Mouse (Mus musculus): ENCODE data around the gene Tead2. TPM values are rescaled to one million over a fixed set of nuclear protein-coding genes. Genes with fewer than 3 reads are reported as not detected.
"Not testable (repeated sequence)": the region's sequence is repeated elsewhere in the genome, so short reads cannot be mapped to it uniquely, and the experiment has no call there.

The Tead2 gene
- 1 to 10 TPM; 1.5 to 2.8 TPM for polyA plus RNA-seq (2017; shearing (Covaris generic))

DNA sequence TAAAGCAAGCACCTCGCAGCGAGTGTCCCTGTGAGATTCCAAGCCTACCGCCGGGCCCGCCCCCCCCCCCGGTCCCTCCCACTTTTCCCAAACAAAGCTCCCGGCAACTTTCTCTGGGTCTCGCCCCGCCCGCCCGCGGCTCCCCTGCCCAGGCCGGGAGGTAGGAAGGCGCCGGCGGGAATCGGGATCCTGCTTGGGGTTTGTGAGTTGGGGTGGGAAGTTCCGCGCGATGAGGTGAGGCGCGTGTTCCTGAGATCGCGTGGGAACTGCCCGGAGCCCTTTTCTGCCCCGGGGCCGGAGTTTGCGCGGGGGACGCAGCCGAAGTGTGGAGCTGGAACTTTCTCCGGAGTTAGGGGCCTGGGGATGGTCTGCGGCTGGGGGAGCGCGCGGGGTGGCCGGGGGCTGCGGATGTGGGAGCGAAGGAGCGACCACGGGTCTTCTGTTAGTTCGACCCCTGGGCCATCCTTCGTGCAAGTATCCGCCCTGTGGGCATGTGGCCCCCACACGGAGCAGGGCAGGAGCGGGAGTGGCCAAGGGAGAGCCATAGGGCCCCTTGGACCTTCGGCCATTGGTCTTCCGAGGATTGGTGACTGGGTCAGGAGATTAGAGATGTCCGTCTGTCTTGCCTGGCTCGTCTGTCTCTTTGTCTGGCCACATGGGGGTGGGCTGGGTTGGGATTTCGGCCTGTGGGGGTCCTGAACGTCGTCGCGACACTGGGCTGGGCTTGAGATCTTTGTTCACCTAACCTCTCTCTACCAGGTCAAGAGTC is at the start of gene Tead2:
Gene Tead2 (plus strand): TSS at position 81 of the 769 bp plus-strand sequence.
- no peak for ATAC-seq

DNA sequence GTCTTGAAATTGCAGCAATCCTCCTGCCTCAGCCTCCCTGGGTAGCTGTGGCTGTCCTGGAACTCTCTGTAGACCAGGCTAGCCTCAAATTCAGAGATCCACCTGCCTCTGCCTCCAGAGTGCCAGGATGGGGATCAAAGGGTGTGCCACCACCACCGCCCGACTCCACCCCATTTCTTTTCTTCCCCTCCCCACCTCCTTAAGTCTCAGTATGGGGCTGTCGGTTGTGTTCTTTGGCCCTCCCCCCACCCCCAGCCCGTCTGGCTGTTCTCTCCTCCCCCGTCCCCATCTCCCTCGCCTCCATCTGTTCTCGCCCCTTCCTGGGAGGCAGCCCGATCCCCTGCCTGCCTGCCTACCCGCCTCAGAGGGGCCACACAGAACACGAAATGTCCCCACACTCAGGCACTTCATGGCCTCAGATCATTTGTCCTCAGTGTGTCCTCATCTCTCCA is 48.6 kb upstream of the Tead2 start:
- no peak for ATAC-seq

DNA sequence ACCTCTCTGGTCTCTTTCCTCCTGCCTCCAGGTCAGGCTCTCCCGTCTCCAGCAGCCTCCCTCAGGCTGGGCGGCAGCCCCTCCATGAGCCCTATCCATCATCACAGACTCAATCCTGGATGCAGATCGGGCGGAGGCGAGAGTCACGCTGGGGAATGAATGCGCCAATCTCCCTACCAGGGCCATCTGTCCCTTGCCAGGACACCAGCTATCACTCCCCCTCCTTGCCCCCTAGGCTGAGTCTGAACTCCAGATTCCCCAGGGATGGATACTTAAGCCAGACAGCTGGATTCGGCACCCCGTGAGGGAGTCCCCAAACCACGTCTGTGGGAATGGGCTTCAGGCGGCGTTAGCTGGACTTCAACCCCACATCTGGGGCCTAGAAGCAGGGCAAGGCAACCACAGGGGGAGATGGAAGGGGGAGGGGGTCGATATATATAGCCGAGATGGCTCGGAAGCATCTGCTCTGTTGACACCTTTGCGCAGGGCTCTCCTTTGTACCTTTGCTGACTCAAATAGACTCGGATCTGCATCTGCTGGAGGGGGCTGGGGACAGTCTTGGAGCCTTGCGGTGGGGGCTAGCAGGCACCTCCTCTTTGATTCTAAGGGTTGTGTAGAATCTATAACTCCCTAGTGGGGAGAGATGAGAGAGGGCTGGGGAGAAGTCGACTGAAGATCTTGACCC is 47.6 kb upstream of the Tead2 start:
- no peak for ATAC-seq

DNA sequence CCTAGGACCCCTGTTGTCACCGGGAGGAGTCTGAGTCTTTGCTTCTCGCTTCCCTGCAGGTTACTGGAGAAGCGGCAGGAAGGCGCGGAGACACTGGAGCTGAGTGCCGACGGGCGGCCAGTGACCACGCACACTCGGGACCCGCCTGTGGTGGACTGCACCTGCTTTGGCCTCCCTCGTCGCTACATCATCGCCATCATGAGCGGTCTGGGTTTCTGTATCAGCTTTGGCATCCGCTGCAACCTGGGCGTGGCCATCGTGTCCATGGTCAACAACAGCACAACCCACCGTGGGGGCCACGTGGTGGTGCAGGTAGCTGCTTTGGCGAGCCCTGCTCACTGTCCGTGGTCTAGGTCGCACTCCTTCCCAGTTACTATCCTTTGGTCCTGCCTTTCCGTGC is 46.9 kb upstream of the Tead2 start:
- no peak for ATAC-seq

DNA sequence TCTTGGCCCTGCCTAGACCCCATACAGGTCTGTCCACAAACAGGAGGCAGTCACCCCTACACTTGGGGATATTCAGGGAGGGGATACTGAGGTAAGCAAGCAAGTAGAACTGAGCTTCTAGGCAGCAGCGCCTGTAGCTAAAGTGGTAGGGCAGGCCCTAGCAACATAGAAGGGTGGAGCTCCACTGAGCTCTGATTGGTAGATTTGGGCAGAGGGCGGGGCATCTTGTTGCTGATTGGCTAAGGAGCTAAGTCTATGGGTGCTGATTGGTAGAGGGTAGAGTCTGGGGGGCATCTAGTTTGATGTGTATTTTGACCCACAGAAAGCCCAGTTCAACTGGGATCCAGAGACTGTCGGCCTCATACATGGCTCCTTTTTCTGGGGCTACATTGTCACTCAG is 46.1 kb upstream of the Tead2 start:
- no peak for ATAC-seq

DNA sequence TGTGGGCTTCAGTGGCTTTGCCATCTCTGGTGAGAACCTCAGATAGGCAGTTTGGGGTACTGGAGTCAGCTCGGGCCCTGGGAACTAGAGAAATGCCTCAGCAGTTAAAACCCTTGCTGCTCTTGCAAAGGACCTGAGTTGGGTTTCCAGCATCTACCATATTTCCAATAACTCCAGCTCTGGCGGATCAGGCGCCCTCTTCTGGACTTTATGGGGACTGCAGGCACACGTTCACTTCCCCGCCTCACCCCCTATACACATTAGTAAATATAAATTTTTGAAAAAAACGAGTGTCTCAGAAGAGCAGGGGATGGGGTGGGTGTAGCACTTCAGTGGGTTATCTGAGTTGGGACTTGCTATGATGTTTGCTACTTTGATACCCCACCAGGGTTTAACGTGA is 42.6 kb upstream of the Tead2 start:
- ATAC-seq, result no peak

DNA sequence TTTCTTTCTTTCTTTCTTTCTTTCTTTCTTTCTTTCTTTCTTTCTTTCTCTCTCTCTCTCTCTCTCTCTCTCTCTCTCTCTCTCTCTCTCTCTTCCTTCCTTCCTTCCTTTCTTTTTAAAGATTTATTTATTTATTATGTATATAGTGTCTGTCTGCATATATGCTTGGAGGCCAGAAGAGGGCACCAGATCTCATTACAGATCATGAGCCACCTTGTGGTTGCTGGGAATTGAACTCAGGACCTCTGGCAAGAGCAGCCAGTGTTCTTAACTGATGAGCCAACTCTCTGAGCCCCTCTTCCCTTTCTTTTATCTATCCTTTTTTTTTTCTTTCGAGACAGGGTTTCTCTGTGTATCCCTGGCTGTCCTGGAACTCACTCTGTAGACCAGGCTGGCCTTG is 41.8 kb upstream of the Tead2 start:
- not testable (repeated sequence) for ATAC-seq

DNA sequence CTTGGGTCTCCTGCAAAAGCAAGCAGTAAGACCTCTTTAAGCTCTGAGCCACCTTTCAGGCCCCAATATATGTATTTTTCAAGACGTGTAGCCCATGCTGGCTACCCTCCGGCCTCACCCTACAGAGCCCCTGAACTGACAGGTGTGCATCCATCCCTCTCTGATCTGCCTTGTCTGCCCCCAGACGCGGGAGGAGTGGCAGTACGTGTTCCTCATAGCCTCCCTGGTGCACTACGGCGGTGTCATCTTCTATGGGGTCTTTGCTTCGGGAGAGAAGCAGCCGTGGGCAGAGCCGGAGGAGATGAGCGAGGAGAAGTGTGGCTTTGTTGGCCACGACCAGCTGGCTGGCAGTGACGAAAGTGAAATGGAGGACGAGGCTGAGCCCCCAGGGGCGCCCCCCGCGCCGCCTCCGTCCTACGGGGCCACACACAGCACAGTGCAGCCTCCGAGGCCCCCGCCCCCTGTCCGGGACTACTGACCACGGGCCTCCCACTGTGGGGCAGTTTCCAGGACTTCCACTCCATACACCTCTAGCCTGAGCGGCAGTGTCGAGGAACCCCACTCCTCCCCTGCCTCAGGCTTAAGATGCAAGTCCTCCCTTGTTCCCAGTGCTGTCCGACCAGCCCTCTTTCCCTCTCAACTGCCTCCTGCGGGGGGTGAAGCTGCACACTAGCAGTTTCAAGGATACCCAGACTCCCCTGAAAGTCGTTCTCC is 40.8 kb upstream of the Tead2 start:
- no peak for ATAC-seq

DNA sequence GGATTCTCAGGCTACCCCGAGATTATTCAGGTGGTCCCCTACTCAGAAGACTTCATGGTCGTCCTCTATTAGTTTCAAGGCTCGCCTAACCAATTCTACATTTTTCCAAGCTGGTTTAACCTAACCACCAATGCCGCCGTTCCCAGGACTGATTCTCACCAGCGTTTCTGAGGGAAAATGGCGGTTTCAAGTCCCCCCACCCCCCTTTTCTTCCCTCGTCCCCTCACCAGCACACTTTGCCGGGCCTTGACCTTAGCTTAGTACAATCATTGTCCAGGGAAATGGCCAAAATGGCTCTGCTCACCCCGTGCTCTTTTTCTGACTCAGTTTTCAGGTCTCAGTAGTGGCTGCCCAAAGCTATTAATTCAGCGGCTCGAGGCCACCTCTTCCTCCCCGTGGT is 40.2 kb upstream of the Tead2 start:
- no peak for ATAC-seq

DNA sequence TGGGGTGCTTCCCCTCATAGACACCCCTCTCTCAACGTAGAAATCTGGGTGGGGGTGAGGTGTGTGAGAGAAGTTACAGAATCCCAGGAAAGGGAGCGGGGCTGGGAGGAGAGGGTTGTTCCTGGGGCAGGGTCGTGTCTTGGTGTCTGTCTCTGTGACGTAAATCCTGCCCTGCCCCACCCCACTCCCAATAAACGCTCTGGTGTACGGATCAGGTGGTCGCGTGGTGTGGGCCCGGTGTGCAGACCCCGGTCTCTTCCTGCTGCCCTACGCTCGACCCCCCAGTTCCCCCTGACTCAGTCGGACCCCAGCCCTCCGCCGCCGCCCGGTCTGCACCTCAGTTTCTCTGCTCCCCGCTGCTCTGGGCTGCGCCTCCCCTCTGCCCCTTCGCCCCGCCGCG is 39.6 kb upstream of the Tead2 start:
- no peak for ATAC-seq

DNA sequence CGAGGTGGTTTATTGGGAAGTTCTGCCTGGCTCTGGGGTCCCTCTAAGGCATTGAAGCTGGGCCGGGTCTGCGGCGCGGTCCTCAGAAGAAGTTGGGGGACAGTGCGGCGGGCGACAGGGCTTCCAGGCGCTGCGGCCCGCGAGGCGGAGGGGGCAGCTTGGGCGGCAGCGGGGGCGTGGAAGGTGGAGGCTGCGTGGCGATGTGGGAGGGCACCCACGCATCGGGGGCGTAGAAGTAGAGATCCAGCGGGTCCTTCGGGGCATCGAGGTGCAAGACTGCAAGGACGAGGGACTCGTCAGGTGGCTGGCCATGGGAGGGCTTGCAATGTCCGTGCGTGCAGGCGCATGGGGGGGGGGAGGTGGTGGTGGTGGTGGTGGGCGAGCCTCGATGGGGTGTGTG is 39.2 kb upstream of the Tead2 start:
- no peak for ATAC-seq

DNA sequence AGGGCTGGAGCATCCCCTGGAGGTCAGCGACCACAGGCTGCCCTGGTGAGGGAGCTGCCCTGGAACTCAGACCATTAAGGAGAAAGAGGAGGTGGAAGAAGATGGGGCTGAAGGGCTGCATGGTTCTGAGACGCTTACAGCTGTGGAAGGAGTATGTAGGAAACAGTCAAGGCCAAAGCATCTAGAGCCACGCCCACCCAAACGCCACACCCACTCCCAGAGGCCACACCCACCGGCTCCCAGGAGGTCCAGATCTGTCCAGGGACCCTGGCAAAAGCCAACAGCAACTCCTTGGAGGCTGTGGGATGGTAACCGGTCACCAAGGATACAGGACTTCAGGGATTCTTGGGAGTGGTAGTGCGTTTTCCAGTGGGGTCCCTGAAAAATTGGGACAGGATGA is 37.0 kb upstream of the Tead2 start:
- no peak for ATAC-seq

DNA sequence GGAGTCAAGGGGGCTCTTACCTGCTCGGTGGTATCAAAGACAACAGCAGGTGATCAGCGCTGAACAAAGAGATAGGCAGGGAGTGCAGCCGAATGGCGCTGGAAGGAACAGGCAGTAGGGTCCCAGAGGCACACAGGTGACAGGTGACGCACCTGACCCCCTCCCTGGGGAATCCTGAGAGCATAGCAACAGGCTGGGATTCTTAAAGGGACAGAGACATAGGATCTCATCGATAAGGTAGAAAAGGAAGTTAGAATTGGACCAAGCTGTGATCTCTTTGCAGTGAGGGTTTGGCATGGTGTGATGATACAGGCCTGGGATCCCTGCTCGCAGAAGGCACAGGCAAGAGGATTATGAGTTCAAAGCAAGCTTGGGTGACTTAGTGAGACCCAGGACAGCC is 36.1 kb upstream of the Tead2 start, which contains the start of gene Gfy:
Gene Gfy (minus strand): TSS at position 101 of the 400 bp plus-strand sequence.
- no peak for ATAC-seq

DNA sequence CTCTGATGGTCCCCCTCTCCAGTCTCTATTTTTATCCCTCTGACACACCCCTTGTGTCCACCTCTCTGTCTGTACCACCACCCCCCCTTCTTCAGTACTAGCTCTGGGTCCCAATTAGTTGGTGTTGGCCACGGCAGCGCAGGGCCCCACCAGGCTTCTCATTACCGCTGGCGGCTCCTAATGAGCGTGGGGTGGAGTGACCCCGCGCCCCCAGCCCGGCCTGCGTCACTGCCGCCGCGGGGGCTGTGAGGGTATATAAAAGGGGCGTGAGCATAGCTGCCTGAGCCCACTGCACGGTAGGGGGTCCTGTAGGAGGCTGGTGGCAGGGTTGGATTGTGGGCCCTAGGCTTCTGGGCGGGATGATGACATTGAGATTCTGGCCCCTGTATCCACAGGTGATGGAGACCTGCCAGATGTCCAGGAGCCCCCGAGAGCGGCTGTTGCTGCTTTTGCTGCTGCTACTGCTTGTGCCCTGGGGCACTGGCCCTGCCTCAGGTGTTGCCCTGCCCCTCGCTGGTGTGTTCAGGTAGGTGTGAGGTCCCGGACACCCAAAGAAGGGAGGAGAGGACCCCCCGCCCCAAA is 34.6 kb upstream of the Tead2 start, which contains the start of gene Pth2:
Gene Pth2 (plus strand): TSS at position 100 of the 582 bp plus-strand sequence.
- no peak for ATAC-seq

DNA sequence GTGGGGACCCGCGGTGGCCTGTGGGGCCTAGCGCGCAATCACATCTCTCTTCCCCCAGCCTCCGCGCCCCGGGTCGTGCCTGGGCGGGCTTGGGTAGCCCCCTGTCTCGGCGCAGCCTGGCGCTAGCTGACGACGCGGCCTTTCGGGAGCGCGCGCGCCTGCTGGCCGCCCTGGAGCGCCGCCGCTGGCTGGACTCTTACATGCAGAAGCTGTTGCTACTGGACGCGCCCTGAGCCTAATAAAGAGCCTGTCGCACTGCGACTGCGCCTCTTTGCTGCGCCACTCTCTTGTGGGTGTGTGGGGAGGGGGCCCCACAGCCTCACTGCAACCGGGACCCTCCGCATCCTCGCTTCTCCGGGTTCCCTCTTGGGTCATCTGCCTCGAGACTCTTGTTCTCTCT is 34.0 kb upstream of the Tead2 start:
- ATAC-seq, result no peak

DNA sequence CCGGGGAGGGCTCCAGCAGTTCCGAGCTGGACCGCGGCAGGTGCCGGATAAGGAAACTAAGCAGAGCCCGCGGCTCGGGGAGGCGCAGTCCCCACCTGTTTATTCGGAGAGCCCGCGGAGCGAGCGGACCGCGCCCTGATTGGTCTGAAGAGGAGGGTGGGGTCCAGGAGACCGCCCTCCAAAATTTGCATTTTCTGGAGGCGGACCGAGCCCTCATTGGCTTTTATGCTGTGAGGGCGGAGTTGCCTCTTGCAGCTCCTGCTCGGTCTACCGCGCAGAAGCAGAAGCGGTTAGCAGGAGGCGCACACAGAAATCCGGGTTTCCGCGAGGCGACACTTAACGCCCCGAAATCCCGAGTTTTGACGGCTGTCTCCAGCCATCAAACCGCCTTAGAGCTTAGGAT is 33.4 kb upstream of the Tead2 start:
- peak; percentile 87 for ATAC-seq

DNA sequence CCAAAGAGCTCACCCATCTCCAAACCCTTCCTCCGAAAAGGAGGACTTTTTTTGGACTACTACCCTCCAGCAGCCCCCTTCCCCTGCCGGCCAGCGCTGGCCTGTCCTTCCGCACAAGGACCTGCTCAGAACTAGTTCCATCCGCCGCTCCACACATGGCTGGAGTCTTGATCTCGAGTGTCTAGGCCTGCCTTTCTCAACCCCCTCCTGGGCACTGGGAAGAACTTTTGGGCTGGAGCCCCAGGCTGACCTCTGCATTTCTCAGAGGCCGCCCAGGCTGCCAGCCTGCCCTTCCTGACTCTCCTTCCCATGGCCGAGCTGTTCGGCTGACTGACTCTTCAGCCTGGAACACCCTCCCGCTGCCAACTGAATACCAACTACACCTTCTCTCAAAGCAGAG is 32.9 kb upstream of the Tead2 start:
- ATAC-seq, result no peak

DNA sequence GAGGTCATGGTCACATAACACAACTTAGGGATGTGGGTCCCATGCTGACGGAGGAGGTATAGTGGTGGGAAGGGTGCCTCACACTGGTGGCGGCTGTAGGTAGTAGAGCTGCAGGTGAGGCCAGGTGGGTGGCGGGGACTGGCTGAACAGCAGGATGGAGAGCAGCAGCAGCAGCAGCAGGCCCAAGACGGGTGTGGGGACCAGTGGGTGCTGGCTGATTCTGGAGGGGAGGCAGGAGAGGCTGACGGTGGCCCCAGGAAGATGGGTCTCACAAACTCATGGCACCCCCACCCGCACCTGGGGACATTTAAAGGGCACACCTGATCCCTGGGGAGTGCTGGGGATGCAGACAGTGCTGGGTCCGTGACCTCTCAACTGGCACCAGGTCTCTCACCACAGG is 31.9 kb upstream of the Tead2 start:
- no peak for ATAC-seq

DNA sequence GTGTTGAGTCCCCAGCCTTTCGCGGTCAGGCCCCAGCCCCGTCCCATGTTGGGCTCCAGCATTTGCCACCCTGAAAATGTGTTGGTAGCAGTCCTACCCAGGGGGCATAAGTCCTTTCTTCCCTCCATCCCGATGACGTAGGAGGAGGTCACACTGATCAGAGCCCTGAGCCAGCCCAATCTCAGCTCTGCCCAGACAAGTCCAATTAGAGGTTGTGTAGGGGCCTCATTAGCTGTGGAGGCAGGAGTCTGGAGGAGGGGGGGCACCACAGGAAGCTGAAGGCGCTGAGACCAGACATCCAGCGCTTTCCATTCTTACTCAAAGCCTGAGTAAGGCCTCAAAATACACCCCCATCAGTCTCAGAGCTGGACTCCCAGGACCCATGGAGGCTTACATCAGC is 29.6 kb upstream of the Tead2 start:
- ATAC-seq, result no peak

DNA sequence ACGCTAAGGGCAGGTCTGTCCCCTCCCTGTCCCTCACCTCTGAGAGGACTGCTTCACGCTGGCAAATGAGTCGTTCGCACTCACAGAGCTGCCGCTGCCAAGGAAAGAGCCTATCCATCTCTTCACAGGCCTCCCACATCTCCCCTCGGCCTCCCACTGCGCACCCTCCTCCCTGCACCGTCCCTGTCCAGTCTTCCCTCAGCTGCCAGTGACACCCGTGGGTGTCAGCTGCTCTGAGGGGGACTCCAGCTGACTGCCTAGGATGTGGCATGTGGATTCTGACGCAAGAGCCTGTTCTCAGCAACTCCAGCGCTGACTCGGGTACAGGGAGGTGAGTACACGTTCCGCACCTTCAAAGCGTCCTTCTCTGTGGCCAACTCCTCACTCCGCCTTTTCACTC is 26.0 kb upstream of the Tead2 start:
- no peak for ATAC-seq

DNA sequence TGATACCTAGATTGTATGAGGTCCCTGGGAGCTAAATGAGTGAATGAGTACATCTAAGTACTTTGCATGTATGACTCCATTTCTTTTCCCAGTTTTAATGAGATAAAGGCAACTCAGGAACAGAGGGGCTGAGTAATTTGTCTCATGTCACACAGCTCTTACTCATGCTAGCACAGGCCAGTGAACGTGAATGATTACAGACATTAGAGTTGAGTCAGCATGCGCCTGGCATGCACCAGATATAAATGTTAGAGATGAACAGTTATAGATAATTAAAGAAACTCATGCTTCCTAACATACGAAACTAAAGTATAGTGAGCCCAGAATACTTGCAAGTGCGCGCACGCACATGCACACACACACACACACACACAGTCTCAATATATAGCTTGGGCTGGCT is 25.4 kb upstream of the Tead2 start:
- ATAC-seq, result no peak

DNA sequence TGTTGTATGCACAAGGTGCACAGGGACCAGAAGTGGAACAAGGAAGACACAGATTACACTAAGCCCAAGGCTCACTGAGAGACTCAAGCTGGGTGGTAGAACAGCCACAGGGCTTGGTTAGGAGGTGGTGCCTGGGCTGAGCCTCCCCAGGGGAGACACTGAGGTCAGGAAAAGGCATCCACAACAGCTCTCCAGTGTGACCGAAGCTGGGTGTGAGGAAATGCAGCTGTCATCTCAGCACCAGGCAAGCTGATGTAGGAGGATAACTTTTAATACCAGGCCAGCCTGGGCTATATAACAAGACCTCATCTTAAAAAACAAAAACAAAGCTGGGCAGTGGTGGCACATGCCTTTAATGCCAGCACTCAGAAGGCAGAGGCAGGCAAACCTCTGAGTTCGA is 24.4 kb upstream of the Tead2 start:
- ATAC-seq, result no peak

DNA sequence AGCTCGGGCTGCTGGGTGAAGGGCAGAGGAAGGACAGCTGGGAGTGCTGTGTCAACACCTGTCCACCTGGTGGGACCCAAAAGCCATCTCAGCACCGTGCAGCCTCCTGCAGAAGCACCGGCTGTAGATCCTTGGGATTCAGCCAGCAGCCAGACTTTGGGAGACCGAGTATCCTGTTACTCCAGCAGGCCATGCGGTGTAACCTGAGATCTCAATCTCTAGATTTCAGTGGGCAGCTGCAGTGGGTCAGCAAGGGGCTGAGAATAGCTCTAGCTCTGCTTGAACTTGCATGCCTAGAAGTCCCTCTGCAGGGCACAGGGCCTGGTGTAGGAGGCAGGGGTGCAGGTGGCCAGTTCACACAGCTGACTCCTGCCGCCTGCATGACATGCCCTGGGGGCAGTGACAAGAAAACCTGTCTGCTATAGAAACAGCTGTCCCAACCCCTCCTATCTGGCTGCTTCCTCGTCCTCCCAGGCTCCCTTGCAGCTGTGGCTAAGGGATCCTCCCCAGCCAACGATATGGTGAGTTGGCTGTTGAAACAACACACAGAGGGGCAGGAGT is 23.7 kb upstream of the Tead2 start:
- ATAC-seq, result no peak

Measured in activated CD4-positive, CD25-positive, alpha-beta regulatory T cell, adult 4 months (primary cell).